Mouse (Mus musculus) liver, embryonic 14.5 days (tissue): ENCODE data around the gene Cltrn.

Experiments used
- CTCF ChIP-seq: IDR thresholded peaks from 2 replicates; pipeline ENCODE4 v1.5.1; 2016; ENCODE audit warnings: antibody characterized with exemption, low read depth, control low read depth
- EP300 ChIP-seq: IDR thresholded peaks from 2 replicates; pipeline ENCODE4 v1.6.1; 2016; ENCODE audit warnings: antibody characterized with exemption, low read depth

GRCm38 (mm10) chrX:164102198-164102597 is 13.6 kb downstream of the Cltrn start:
- TF ChIP-seq EP300 (no peak), CTCF (no peak)
